In the genomic region with DNA sequence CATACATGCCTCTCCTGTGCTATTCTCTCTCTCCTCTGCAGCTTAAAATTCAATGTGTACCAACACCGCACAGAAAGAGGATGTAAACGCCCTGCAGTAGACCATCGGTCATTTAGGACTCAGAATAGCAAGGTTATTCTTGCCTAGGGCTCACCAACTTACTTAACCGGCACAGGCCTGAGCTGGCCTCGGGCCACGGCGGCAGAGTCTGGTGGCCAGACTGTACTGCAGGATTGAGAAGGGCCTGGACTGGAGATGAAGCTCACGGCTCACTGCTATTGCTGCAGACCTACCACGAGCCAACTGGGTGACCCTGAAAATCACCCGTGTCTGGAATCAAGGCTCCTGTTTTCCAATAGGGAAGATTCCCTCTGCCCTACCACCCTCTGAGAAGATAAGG, we compare ENCODE assay signal across 27 mouse cellular contexts.
"Had no signal": no experiment of that assay in that cellular context is flagged by ENCODE, and none has a peak within 500 bp of the region (broad histone marks: within the 10 kb centered on the region; RNA-seq: fewer than 3 reads in every experiment).

No protein-coding gene starts in this region.

- H3K9ac ChIP-seq: heart, embryonic 13.5 days; heart, embryonic 15.5 days; hindbrain, embryonic 13.5 days; hindbrain, embryonic 15.5 days; kidney, embryonic 15.5 days; limb, embryonic 13.5 days; limb, embryonic 15.5 days; liver, embryonic 12.5 days; liver, embryonic 14.5 days had no signal

- H3K9me3 ChIP-seq: heart, embryonic 13.5 days; heart, embryonic 15.5 days; hindbrain, embryonic 13.5 days; hindbrain, embryonic 15.5 days; kidney, embryonic 15.5 days; limb, embryonic 13.5 days; limb, embryonic 15.5 days; liver, embryonic 12.5 days had no signal

- H3K27ac ChIP-seq: heart, adult 2 months; heart, embryonic 13.5 days; heart, embryonic 15.5 days; hindbrain, embryonic 15.5 days; hindbrain, postnatal 0 days; kidney, embryonic 15.5 days; kidney, postnatal 0 days; limb, embryonic 13.5 days; limb, embryonic 15.5 days; liver, embryonic 12.5 days; liver, embryonic 14.5 days had no signal

- DNase-seq: gastrocnemius, postnatal 14 days; gastrocnemius, postnatal 36 days; heart, adult 11 months; heart, adult 2 months; heart, postnatal 14 days; heart, postnatal 36 days; kidney, adult 11 months; kidney, adult 2 months; kidney, adult 9 months; kidney, postnatal 14 days; kidney, postnatal 36 days; layer of hippocampus, adult 9-11 months; layer of hippocampus, postnatal 36 days; left cerebral cortex, postnatal 4 days had no signal

- H3K4me1 ChIP-seq: kidney, embryonic 15.5 days; limb, embryonic 13.5 days; limb, embryonic 15.5 days; liver, embryonic 12.5 days had no signal

- H3K27me3 ChIP-seq: heart, embryonic 13.5 days; heart, embryonic 15.5 days; hindbrain, embryonic 13.5 days; hindbrain, embryonic 15.5 days; kidney, embryonic 15.5 days; limb, embryonic 13.5 days; limb, embryonic 15.5 days; liver, embryonic 12.5 days had no signal

- H3K4me2 ChIP-seq: heart, embryonic 11.5 days; heart, embryonic 13.5 days; heart, embryonic 15.5 days; hindbrain, embryonic 13.5 days; hindbrain, embryonic 15.5 days; kidney, embryonic 15.5 days; limb, embryonic 13.5 days; limb, embryonic 15.5 days; liver, embryonic 12.5 days had no signal

- H3K4me3 ChIP-seq: heart, adult 2 months; heart, embryonic 13.5 days; heart, embryonic 15.5 days; hindbrain, embryonic 13.5 days; hindbrain, embryonic 15.5 days; kidney, embryonic 15.5 days; limb, embryonic 13.5 days; limb, embryonic 15.5 days; liver, embryonic 12.5 days had no signal

- H3K36me3 ChIP-seq: hindbrain, embryonic 15.5 days had no signal

- ATAC-seq: hindbrain, postnatal 0 days; intestine, embryonic 16.5 days; liver, embryonic 12.5 days had no signal
